Mouse (Mus musculus) lung, postnatal 0 days (tissue): ENCODE results near the gene Hs3st3a1. TPM values are rescaled to one million over a fixed set of nuclear protein-coding genes. Genes with fewer than 3 reads are reported as not detected.

ENCODE experiments used
- ATAC-seq: fragments of 200-750 bp; cut with Nextera tagmentation; 2 replicates; pipeline ENCODE4 v1.8.0; 2017; ENCODE audit warnings: moderate library complexity
- DNase-seq: peaks from one replicate; pipeline ENCODE4 v3.0.0-alpha.2; 2016; ENCODE audit warnings: low spot score
- H3K27ac ChIP-seq: fragments of 300-500 bp; sonication (generic); 2 replicates; pipeline ENCODE4 v1.5.1; 2014; ENCODE audit warnings: antibody characterized with exemption, mild to moderate bottlenecking, low read length, mixed read lengths
- H3K27me3 ChIP-seq: fragments of 300-500 bp; sonication (generic); replicated peaks from 2 replicates; pipeline ENCODE4 v1.6.1; 2014; ENCODE audit warnings: low read length, mixed read lengths; ENCODE audit not compliant: insufficient read depth
- H3K36me3 ChIP-seq: fragments of 300-500 bp; sonication (generic); 2 replicates; pipeline ENCODE4 v1.6.1; 2014; ENCODE audit warnings: low read length, mixed read lengths; ENCODE audit not compliant: insufficient read depth
- H3K4me1 ChIP-seq: fragments of 300-500 bp; sonication (generic); 2 replicates; pipeline ENCODE4 v1.6.1; 2014; ENCODE audit warnings: antibody characterized with exemption, low read depth, low read length, mixed read lengths; ENCODE audit not compliant: insufficient read depth
- H3K4me2 ChIP-seq: fragments of 300-500 bp; sonication (generic); replicated peaks from 2 replicates; pipeline ENCODE4 v1.6.1; 2014; ENCODE audit warnings: low read depth, mild to moderate bottlenecking, low read length, moderate library complexity, mixed read lengths
- H3K4me3 ChIP-seq: fragments of 300-500 bp; sonication (generic); 2 replicates; pipeline ENCODE4 v1.5.1; 2014; ENCODE audit warnings: low read depth, low read length
- H3K9ac ChIP-seq: fragments of 300-500 bp; sonication (generic); replicated peaks from 2 replicates; pipeline ENCODE4 v1.6.1; 2014; ENCODE audit warnings: low read depth, mild to moderate bottlenecking
- H3K9me3 ChIP-seq: fragments of 300-500 bp; sonication (generic); 2 replicates; pipeline ENCODE4 v1.6.1; 2016; ENCODE audit warnings: low read length, mixed read lengths
- CTCF ChIP-seq: IDR thresholded peaks from 2 replicates; pipeline ENCODE4 v1.5.1; 2016; ENCODE audit warnings: antibody characterized with exemption, mild to moderate bottlenecking
- EP300 ChIP-seq: IDR thresholded peaks from 2 replicates; pipeline ENCODE4 v1.6.1; 2016; ENCODE audit warnings: antibody characterized with exemption, mild to moderate bottlenecking, control low read depth
- whole genome bisulfite sequencing: fragments of 180-500 bp; shearing (Covaris S2); extraction: QIAGEN DNeasy Blood & Tissue Kit; methylation state at CpG from one replicate; pipeline ENCODE4 v1.1.7; 2014; 5-methylcytosine and 5-hydroxymethylcytosine counted together
- polyA plus RNA-seq: library from polyadenylated mRNA; unstranded; fragments of >200 nt; fragmentation: Nextera tagmentation; extraction: Ambion mirVana; gene quantifications from 2 replicates; pipeline ENCODE4 v1.2.1, GENCODE M21; 2015

Gene Hs3st3a1
- polyA plus RNA-seq, 1 experiment from 2014 or later: 0.26 TPM

GRCm38 (mm10) chr11:64442119-64442518, 7.0 kb downstream of the Hs3st3a1 start:
- Histone ChIP-seq H3K4me2 (peak overlapping the region; percentile 34; the same call in 1 of the 2 replicates), H3K9me3 (no peaks in the 10 kb centered on the region), H3K27ac (no peak overlapping the region), H3K4me1 (peaks cover 4% of the 10 kb centered on the region; the same call in 1 of the 2 replicates), H3K4me3 (no peak overlapping the region), H3K36me3 (no peaks in the 10 kb centered on the region), H3K9ac (no peak overlapping the region), H3K27me3 (peaks cover 7% of the 10 kb centered on the region)
- DNase-seq: peak; percentile 89
- peak; percentile 74 for TF ChIP-seq CTCF
- TF ChIP-seq EP300: no peak
- ATAC-seq: no peak
- WGBS: 11% methylated on average over 8 of the region's 8 CpGs

GRCm38 (mm10) chr11:64442701-64443100, 7.6 kb downstream of the Hs3st3a1 start:
- Histone ChIP-seq H3K27me3 (peaks cover 5% of the 10 kb centered on the region), H3K4me1 (peaks cover 4% of the 10 kb centered on the region; the same call in 1 of the 2 replicates), H3K27ac (no peak overlapping the region), H3K9ac (no peak overlapping the region), H3K4me2 (no peak overlapping the region), H3K36me3 (no peaks in the 10 kb centered on the region), H3K4me3 (no peak overlapping the region), H3K9me3 (no peaks in the 10 kb centered on the region)
- 47% methylated on average over 3 of the region's 3 CpGs for WGBS
- ATAC-seq: no peak
- no peak for DNase-seq
- TF ChIP-seq EP300 (no peak), CTCF (no peak)

GRCm38 (mm10) chr11:64445227-64445626, 10.1 kb downstream of the Hs3st3a1 start:
- Histone ChIP-seq H3K4me2 (no peak overlapping the region), H3K9me3 (no peaks in the 10 kb centered on the region), H3K36me3 (no peaks in the 10 kb centered on the region), H3K27me3 (0 out of 2 replicates have a peak, but pooled peaks cover 5% of the 10 kb centered on the region), H3K9ac (no peak overlapping the region), H3K4me3 (no peak overlapping the region), H3K27ac (no peak overlapping the region), H3K4me1 (peaks cover 4% of the 10 kb centered on the region; the same call in 1 of the 2 replicates)
- WGBS: 65% methylated on average over 1 of the region's 1 CpGs
- ATAC-seq (no peak), DNase-seq (no peak)
- TF ChIP-seq EP300: no peak
- TF ChIP-seq CTCF: no peak

- no peak overlapping the region for H3K4me2 ChIP-seq
- H3K9ac ChIP-seq: no peak overlapping the region
- no peak overlapping the region for H3K4me3 ChIP-seq
- H3K4me1 ChIP-seq: no peaks in the 10 kb centered on the region
- no peaks in the 10 kb centered on the region for H3K36me3 ChIP-seq
- no peaks in the 10 kb centered on the region for H3K27me3 ChIP-seq
- WGBS: 65% methylated on average over 9 of the region's 9 CpGs
- DNase-seq (no peak), ATAC-seq (no peak; the same call in 1 of the 2 replicates)
- H3K9me3 ChIP-seq: no peaks in the 10 kb centered on the region
- H3K27ac ChIP-seq: no peak overlapping the region
- TF ChIP-seq EP300: no peak
- no peak for TF ChIP-seq CTCF
Observed at GRCm38 (mm10) chr11:64448586-64449315, 13.6 kb downstream of the Hs3st3a1 start.

GRCm38 (mm10) chr11:64461746-64462145, 26.6 kb downstream of the Hs3st3a1 start:
- no peak overlapping the region for H3K4me2 ChIP-seq
- no peak overlapping the region for H3K9ac ChIP-seq
- no peak for TF ChIP-seq EP300
- TF ChIP-seq CTCF: no peak
- 69% methylated on average over 3 of the region's 3 CpGs for WGBS
- H3K9me3 ChIP-seq: no peaks in the 10 kb centered on the region
- 0 out of 2 replicates have a peak, but pooled peaks cover 3% of the 10 kb centered on the region for H3K27me3 ChIP-seq
- no peak overlapping the region for H3K27ac ChIP-seq
- DNase-seq (no peak), ATAC-seq (no peak)
- no peak overlapping the region for H3K4me3 ChIP-seq
- H3K36me3 ChIP-seq: no peaks in the 10 kb centered on the region
- H3K4me1 ChIP-seq: no peaks in the 10 kb centered on the region

GRCm38 (mm10) chr11:64468737-64469136, 33.6 kb downstream of the Hs3st3a1 start:
- H3K27me3 ChIP-seq: 0 out of 2 replicates have a peak, but pooled peaks cover 3% of the 10 kb centered on the region
- TF ChIP-seq EP300 (no peak), CTCF (no peak)
- H3K4me1 ChIP-seq: no peaks in the 10 kb centered on the region
- H3K4me2 ChIP-seq: no peak overlapping the region
- H3K36me3 ChIP-seq: no peaks in the 10 kb centered on the region
- no peak overlapping the region for H3K4me3 ChIP-seq
- WGBS: 65% methylated on average over 4 of the region's 4 CpGs
- DNase-seq: peak; percentile 24
- ATAC-seq: peak; percentile 53
- no peak overlapping the region for H3K9ac ChIP-seq
- H3K27ac ChIP-seq: no peak overlapping the region
- H3K9me3 ChIP-seq: no peaks in the 10 kb centered on the region
